Mouse (Mus musculus): Measurements from ENCODE around the gene Pla2g15. TPM values are rescaled to one million over a fixed set of nuclear protein-coding genes. Genes with fewer than 3 reads are reported as not detected.
"Not testable (repeated sequence)": the region's sequence is repeated elsewhere in the genome, so short reads cannot be mapped to it uniquely, and the experiment has no call there.

Gene Pla2g15
- polyA plus RNA-seq, 1 experiment from 2014 or later, result 18.2 TPM

- Histone ChIP-seq H3K4me2 (replicated peaks) (no peak overlapping the region), H3K4me3 (no peak overlapping the region), H3K9ac (no peak overlapping the region), H3K27ac (no peak overlapping the region), H3K27me3 (no peaks in the 10 kb centered on the region), H3K4me1 (peaks cover 5% of the 10 kb centered on the region; the same call in 1 of the 2 replicates), H3K9me3 (no peaks in the 10 kb centered on the region), H3K36me3 (peaks cover 6% of the 10 kb centered on the region; the same call in 1 of the 2 replicates)
- 31% methylated on average over 1 of the region's 1 CpGs for WGBS
- no peak for ATAC-seq (ENCODE audit: insufficient number of reproducible peaks, insufficient read depth, low FRiP score, low TSS enrichment)
Observed at GRCm38 (mm10) chr8:106176891-106177290, 26.7 kb downstream of the Pla2g15 start.

GRCm38 (mm10) chr8:106177594-106177993 lies 27.4 kb downstream of the Pla2g15 start:
- no peak for ATAC-seq (ENCODE audit: insufficient number of reproducible peaks, insufficient read depth, low FRiP score, low TSS enrichment)
- WGBS, result 88% methylated on average over 1 of the region's 1 CpGs
- Histone ChIP-seq H3K27ac (no peak overlapping the region), H3K27me3 (no peaks in the 10 kb centered on the region), H3K4me2 (replicated peaks) (no peak overlapping the region), H3K4me1 (peaks cover 5% of the 10 kb centered on the region; the same call in 1 of the 2 replicates), H3K4me3 (no peak overlapping the region), H3K9me3 (no peaks in the 10 kb centered on the region), H3K36me3 (peaks cover 6% of the 10 kb centered on the region; the same call in 1 of the 2 replicates), H3K9ac (no peak overlapping the region)

DNA sequence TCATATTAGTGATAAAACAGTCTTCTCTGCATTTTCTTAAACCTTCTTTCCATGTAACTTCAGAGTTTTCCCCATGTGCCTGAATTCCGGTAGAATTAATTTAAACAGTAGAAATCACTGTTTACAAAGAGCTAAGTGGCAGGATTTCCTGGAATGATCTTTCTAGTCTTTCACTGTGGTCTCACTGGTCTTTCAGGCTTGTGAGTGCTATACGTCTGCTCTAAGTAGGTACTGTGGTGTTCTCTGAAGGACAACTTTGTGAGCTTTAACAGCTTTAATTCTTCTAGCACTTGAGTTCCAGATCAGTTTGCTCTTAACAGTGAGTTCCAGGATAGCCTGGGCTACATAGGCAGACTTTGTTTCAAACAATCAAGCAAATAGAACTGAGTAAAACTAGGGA lies 28.2 kb downstream of the Pla2g15 start:
- H3K27me3 ChIP-seq, result no peaks in the 10 kb centered on the region
- no peaks in the 10 kb centered on the region for H3K9me3 ChIP-seq
- no peak overlapping the region for H3K27ac ChIP-seq
- peaks cover 5% of the 10 kb centered on the region; the same call in 1 of the 2 replicates for H3K4me1 ChIP-seq
- H3K4me2 ChIP-seq (replicated peaks), result no peak overlapping the region
- peaks cover 6% of the 10 kb centered on the region; the same call in 1 of the 2 replicates for H3K36me3 ChIP-seq
- ATAC-seq (ENCODE audit: insufficient number of reproducible peaks, insufficient read depth, low FRiP score, low TSS enrichment), result no peak
- H3K4me3 ChIP-seq, result no peak overlapping the region
- WGBS, result 57% methylated on average over 2 of the region's 2 CpGs
- no peak overlapping the region for H3K9ac ChIP-seq

- H3K4me3 ChIP-seq, result no peak overlapping the region
- H3K27ac ChIP-seq, result no peak overlapping the region
- no peak for ATAC-seq (ENCODE audit: insufficient number of reproducible peaks, insufficient read depth, low FRiP score, low TSS enrichment)
- H3K9me3 ChIP-seq, result no peaks in the 10 kb centered on the region
- no peaks in the 10 kb centered on the region for H3K27me3 ChIP-seq
- H3K36me3 ChIP-seq, result peaks cover 26% of the 10 kb centered on the region
- H3K4me2 ChIP-seq (replicated peaks), result no peak overlapping the region
- no peaks in the 10 kb centered on the region for H3K4me1 ChIP-seq
- WGBS, result 80% methylated on average over 8 of the region's 8 CpGs
- no peak overlapping the region for H3K9ac ChIP-seq
Observed at GRCm38 (mm10) chr8:106185628-106186270, 35.5 kb downstream of the Pla2g15 start.

DNA sequence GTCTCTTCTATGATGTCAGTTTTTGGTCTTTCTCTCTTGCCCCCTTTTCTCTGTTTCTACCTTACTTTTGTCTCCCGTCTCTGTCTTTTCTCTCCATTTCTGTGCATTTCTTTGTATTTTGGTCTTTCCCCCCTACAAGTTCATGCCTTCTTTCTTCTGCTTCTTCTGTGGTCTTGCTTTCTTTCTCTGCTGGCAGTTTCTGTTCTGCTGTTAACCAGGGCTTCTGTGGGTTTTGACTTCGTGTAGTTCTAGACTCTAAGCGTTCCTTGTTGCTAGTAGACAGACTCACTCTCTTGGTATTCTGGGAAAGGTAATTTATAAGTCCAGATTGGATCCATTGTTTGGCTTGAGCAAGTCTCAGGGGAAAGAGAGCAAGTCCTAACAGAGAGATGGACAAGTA lies 36.2 kb downstream of the Pla2g15 start:
- no peak overlapping the region for H3K9ac ChIP-seq
- 90% methylated on average over 3 of the region's 3 CpGs for WGBS
- no peak overlapping the region for H3K4me3 ChIP-seq
- no peak overlapping the region for H3K27ac ChIP-seq
- no peaks in the 10 kb centered on the region for H3K9me3 ChIP-seq
- H3K36me3 ChIP-seq, result peaks cover 29% of the 10 kb centered on the region
- no peak for ATAC-seq (ENCODE audit: insufficient number of reproducible peaks, insufficient read depth, low FRiP score, low TSS enrichment)
- no peak overlapping the region for H3K4me2 ChIP-seq (replicated peaks)
- H3K4me1 ChIP-seq, result no peaks in the 10 kb centered on the region
- H3K27me3 ChIP-seq, result no peaks in the 10 kb centered on the region

DNA sequence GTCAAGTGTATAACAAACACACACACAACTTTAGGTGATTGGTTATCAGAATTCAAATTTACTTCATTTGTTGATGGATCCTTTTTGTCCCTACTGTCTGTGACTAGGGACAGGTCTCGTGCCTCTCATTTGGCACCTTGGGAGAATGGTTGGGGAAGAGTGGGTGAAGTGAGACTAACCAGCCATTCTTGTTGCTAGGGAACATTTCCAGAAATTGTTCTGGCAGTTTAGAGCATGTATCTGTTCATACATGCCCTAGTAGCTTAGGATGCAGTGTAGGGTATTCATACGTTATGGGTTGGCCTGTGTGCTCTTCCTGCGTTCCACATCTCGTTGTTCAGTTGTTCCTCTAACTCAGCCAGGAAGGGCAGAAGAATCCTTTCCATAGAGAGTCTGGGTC lies 39.0 kb downstream of the Pla2g15 start:
- Histone ChIP-seq H3K4me1 (no peaks in the 10 kb centered on the region), H3K9ac (no peak overlapping the region), H3K4me3 (no peak overlapping the region), H3K36me3 (peaks cover 50% of the 10 kb centered on the region), H3K27me3 (no peaks in the 10 kb centered on the region), H3K27ac (no peak overlapping the region), H3K9me3 (no peaks in the 10 kb centered on the region), H3K4me2 (replicated peaks) (no peak overlapping the region)
- no peak for ATAC-seq (ENCODE audit: insufficient number of reproducible peaks, insufficient read depth, low FRiP score, low TSS enrichment)
- WGBS, result 90% methylated on average over 4 of the region's 4 CpGs

DNA sequence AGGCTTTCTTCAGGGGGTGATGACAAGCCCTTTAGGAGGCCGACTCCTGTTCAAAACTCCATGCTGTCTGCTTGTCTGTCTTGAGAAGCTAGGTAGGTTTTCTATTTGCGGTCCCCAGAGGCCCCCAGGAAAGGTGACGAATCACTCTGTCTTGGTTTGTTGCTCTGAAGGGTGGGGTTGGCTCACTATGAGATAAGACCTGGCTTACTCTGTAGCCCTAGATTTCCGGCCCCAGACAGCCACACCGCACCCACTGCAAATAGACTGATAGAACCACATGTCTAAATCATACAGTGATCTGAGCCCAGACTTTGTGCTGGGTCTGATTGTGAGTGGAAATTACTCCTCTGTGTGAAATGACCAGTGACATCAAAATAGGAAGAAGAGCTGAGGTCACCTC lies 41.4 kb downstream of the Pla2g15 start:
- no peak overlapping the region for H3K9ac ChIP-seq
- no peak overlapping the region for H3K4me3 ChIP-seq
- H3K9me3 ChIP-seq, result no peaks in the 10 kb centered on the region
- H3K27ac ChIP-seq, result no peak overlapping the region
- 88% methylated on average over 5 of the region's 5 CpGs for WGBS
- no peak overlapping the region for H3K4me2 ChIP-seq (replicated peaks)
- H3K27me3 ChIP-seq, result no peaks in the 10 kb centered on the region
- no peaks in the 10 kb centered on the region for H3K4me1 ChIP-seq
- no peak for ATAC-seq (ENCODE audit: insufficient number of reproducible peaks, insufficient read depth, low FRiP score, low TSS enrichment)
- peaks cover 64% of the 10 kb centered on the region for H3K36me3 ChIP-seq

GRCm38 (mm10) chr8:106193162-106193561 lies 43.0 kb downstream of the Pla2g15 start:
- no peak for ATAC-seq (ENCODE audit: insufficient number of reproducible peaks, insufficient read depth, low FRiP score, low TSS enrichment)
- Histone ChIP-seq H3K9me3 (no peaks in the 10 kb centered on the region), H3K4me2 (replicated peaks) (no peak overlapping the region), H3K36me3 (peaks cover 70% of the 10 kb centered on the region), H3K4me3 (no peak overlapping the region), H3K4me1 (no peaks in the 10 kb centered on the region), H3K27me3 (no peaks in the 10 kb centered on the region), H3K27ac (no peak overlapping the region), H3K9ac (no peak overlapping the region)
- 87% methylated on average over 6 of the region's 6 CpGs for WGBS

DNA sequence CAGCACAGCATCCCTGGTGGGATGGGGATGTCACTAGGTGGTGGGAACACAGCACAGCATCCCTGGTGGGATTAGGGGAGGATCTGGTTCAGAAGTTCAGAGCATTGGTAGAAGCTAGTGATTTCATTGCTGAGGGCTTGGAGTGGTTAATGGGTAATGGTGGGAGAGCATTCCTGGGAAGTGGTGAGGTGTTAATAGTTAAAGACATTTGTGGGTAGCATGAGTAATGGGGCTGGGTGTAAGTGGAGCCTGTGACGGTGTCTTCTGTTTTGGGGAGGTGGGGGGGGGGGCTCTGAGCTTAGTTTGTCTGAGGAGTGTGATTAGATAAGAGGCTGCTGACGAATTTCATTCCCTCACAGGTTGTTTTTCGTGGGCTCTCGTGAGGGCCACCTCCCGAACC lies 43.9 kb downstream of the Pla2g15 start:
- Histone ChIP-seq H3K36me3 (peaks cover 72% of the 10 kb centered on the region), H3K9ac (no peak overlapping the region), H3K27me3 (no peaks in the 10 kb centered on the region), H3K9me3 (no peaks in the 10 kb centered on the region), H3K27ac (no peak overlapping the region), H3K4me3 (no peak overlapping the region), H3K4me2 (replicated peaks) (no peak overlapping the region), H3K4me1 (no peaks in the 10 kb centered on the region)
- WGBS, result 88% methylated on average over 5 of the region's 5 CpGs
- no peak for ATAC-seq (ENCODE audit: insufficient number of reproducible peaks, insufficient read depth, low FRiP score, low TSS enrichment)

- Histone ChIP-seq H3K9me3 (no peaks in the 10 kb centered on the region), H3K4me1 (no peaks in the 10 kb centered on the region), H3K4me2 (replicated peaks) (no peak overlapping the region), H3K4me3 (no peak overlapping the region), H3K9ac (no peak overlapping the region), H3K27ac (no peak overlapping the region), H3K36me3 (peaks cover 78% of the 10 kb centered on the region), H3K27me3 (no peaks in the 10 kb centered on the region)
- no peak for ATAC-seq (ENCODE audit: insufficient number of reproducible peaks, insufficient read depth, low FRiP score, low TSS enrichment)
- 26% methylated on average over 1 of the region's 1 CpGs for WGBS
Observed at GRCm38 (mm10) chr8:106198741-106199140, 48.5 kb downstream of the Pla2g15 start.

- not testable (repeated sequence) for H3K4me1 ChIP-seq; ATAC-seq (ENCODE audit: insufficient number of reproducible peaks, insufficient read depth, low FRiP score, low TSS enrichment); H3K4me3 ChIP-seq; H3K4me2 ChIP-seq (replicated peaks); H3K9me3 ChIP-seq; H3K27ac ChIP-seq; H3K9ac ChIP-seq; H3K27me3 ChIP-seq
- H3K36me3 ChIP-seq, result peaks cover 78% of the 10 kb centered on the region
- 83% methylated on average over 3 of the region's 3 CpGs for WGBS
Observed at GRCm38 (mm10) chr8:106199596-106199995, 49.4 kb downstream of the Pla2g15 start.

GRCm38 (mm10) chr8:106210035-106210731 lies 60.0 kb downstream of the Pla2g15 start:
- H3K27ac ChIP-seq, result peak overlapping the region; percentile 91
- 1% methylated on average over 35 of the region's 35 CpGs for WGBS
- H3K9me3 ChIP-seq, result no peaks in the 10 kb centered on the region
- H3K4me3 ChIP-seq, result peak overlapping the region; percentile 81
- ATAC-seq (ENCODE audit: insufficient number of reproducible peaks, insufficient read depth, low FRiP score, low TSS enrichment), result peak; percentile 74; the same call in 1 of the 2 replicates
- no peaks in the 10 kb centered on the region for H3K27me3 ChIP-seq
- H3K4me1 ChIP-seq, result peaks cover 11% of the 10 kb centered on the region; the same call in 1 of the 2 replicates
- peaks cover 41% of the 10 kb centered on the region for H3K36me3 ChIP-seq
- peak overlapping the region; percentile 79 for H3K9ac ChIP-seq
- peak overlapping the region; percentile 76 for H3K4me2 ChIP-seq (replicated peaks)
